Mouse (Mus musculus) limb, embryonic 10.5 days (tissue): ENCODE data around the gene Mme. TPM values are rescaled to one million over a fixed set of nuclear protein-coding genes. Genes with fewer than 3 reads are reported as not detected.

Experiments
- polyA plus RNA-seq: library from polyadenylated mRNA; unstranded; fragments of >200 nt; fragmentation: Nextera tagmentation; extraction: Ambion mirVana; gene quantifications from 2 replicates; pipeline ENCODE4 v1.2.1, GENCODE M21; 2016

Mme gene
- polyA plus RNA-seq, 1 experiment from 2014 or later = 16.8 TPM

Other genes starting within 250 kb of the Mme start
- not detected in 2 replicates for gene Gm34302, start 242.3 kb downstream of the Mme start, polyA plus RNA-seq